ENCODE assay signal across 8 mouse cellular contexts in genomic region chr12:112617184-112617583, GRCm38 (mm10). TPM values are rescaled to one million over a fixed set of nuclear protein-coding genes. Genes with fewer than 3 reads are reported as not detected.
DNase-seq lines count a peak whose midpoint lies in the region; TF ChIP-seq lines count a peak whose summit lies in the region.

No protein-coding gene starts in this region.

- no peaks in the 10 kb centered on the region for H3K9me3 ChIP-seq in forebrain, embryonic 10.5 days

- TF ChIP-seq POLR2A in olfactory bulb, adult 2 months (IDR thresholded peaks at IDR 0.05; ENCODE audit: insufficient read depth, low read depth, low read length): no peak

- H3K4me1 ChIP-seq in olfactory bulb, adult 2 months (ENCODE audit: control insufficient read depth, insufficient read depth, low read length): peaks cover 62% of the 10 kb centered on the region
- peaks cover 39% of the 10 kb centered on the region for H3K4me1 ChIP-seq in forebrain, embryonic 10.5 days

- WGBS in olfactory bulb, adult 2 months: 24% methylated on average over 11 of the region's 11 CpGs
- 91% methylated on average over 11 of the region's 11 CpGs for WGBS in forebrain, embryonic 10.5 days

- H3K4me3 ChIP-seq in layer of hippocampus, adult 2 months: no peak overlapping the region
- no peak overlapping the region for H3K4me3 ChIP-seq in olfactory bulb, adult 2 months (ENCODE audit: insufficient read depth, low read depth, low read length)
- no peak overlapping the region for H3K4me3 ChIP-seq in forebrain, embryonic 10.5 days

- H3K36me3 ChIP-seq in forebrain, embryonic 10.5 days (replicated peaks): no peaks in the 10 kb centered on the region

- peaks cover 41% of the 10 kb centered on the region for H3K27me3 ChIP-seq in forebrain, embryonic 10.5 days (ENCODE audit: poor library complexity, severe bottlenecking)

- TF ChIP-seq CTCF in layer of hippocampus, adult 2 months (conservative IDR thresholded peaks at IDR 0.05): no peak
- TF ChIP-seq CTCF in olfactory bulb, adult 2 months (IDR thresholded peaks at IDR 0.05; ENCODE audit: insufficient read depth, low read depth, low read length): no peak

- DNase-seq in heart, adult 11 months: peak; percentile 96
- DNase-seq in heart, adult 9 months (ENCODE audit: low spot score in 2 of 2): no peak
- peak; percentile 60 for DNase-seq in Muller cell, postnatal 12 days (ENCODE audit: inconsistent ontology term)
- DNase-seq in layer of hippocampus, adult 2 months (ENCODE audit: low spot score in 2 of 2): peak; percentile 59 to 75
- no peak for DNase-seq in kidney, adult 18-20 months
- DNase-seq in forebrain, embryonic 10.5 days (ENCODE audit: extremely low spot score, low spot score): no peak
- no peak for DNase-seq in retina, postnatal 1 day

- H3K27ac ChIP-seq in layer of hippocampus, adult 2 months: peak overlapping the region; percentile 57; the same call in 1 of the 2 replicates
- 0 out of 2 replicates have a peak overlapping the region, but pooled peaks have one; percentile 69 for H3K27ac ChIP-seq in olfactory bulb, adult 2 months (ENCODE audit: insufficient read depth, low read depth, low read length)
- no peak overlapping the region for H3K27ac ChIP-seq in forebrain, embryonic 10.5 days

RNA-seq across cellular contexts. Expression of gene Adssl1, which starts 2.7 kb away (rescaled TPM):
- total RNA-seq in layer of hippocampus, adult 2 months (2021): 10 to 100 TPM; 10.1 to 10.6 TPM
- polyA plus RNA-seq in olfactory bulb, adult 2 months (2012; ENCODE audit: insufficient read depth, insufficient read length, low replicate concordance, missing spikeins): not detected in 2 replicates
- polyA plus RNA-seq in forebrain, embryonic 10.5 days (2016; fragmentation: Nextera tagmentation; extraction: Ambion mirVana): 4.9 and 6.6 TPM in 2 replicates

RNA-seq across cellular contexts. Expression of gene Siva1, which starts 27.3 kb away (rescaled TPM):
- total RNA-seq in layer of hippocampus, adult 2 months (2021): 10 to 100 TPM; 19.6 to 20.1 TPM
- not detected in 2 replicates for polyA plus RNA-seq in olfactory bulb, adult 2 months (2012; ENCODE audit: insufficient read depth, insufficient read length, low replicate concordance, missing spikeins)
- 361 and 369 TPM in 2 replicates for polyA plus RNA-seq in forebrain, embryonic 10.5 days (2016; fragmentation: Nextera tagmentation; extraction: Ambion mirVana)

RNA-seq across cellular contexts. Expression of gene Inf2, which starts 28.6 kb away (rescaled TPM):
- total RNA-seq in layer of hippocampus, adult 2 months (2021): 100 to 1,000 TPM; 131 to 138 TPM
- not detected in 2 replicates for polyA plus RNA-seq in olfactory bulb, adult 2 months (2012; ENCODE audit: insufficient read depth, insufficient read length, low replicate concordance, missing spikeins)
- 1.1 and 1.3 TPM in 2 replicates for polyA plus RNA-seq in forebrain, embryonic 10.5 days (2016; fragmentation: Nextera tagmentation; extraction: Ambion mirVana)

RNA-seq across cellular contexts. Expression of gene Akt1, which starts 57.5 kb away (rescaled TPM):
- total RNA-seq in layer of hippocampus, adult 2 months (2021): 100 to 1,000 TPM; 152 to 160 TPM
- polyA plus RNA-seq in olfactory bulb, adult 2 months (2012; ENCODE audit: insufficient read depth, insufficient read length, low replicate concordance, missing spikeins): not detected in 2 replicates
- polyA plus RNA-seq in forebrain, embryonic 10.5 days (2016; fragmentation: Nextera tagmentation; extraction: Ambion mirVana): 39.2 and 41.9 TPM in 2 replicates

Comparison
In these comparisons a context has a peak if more than half of its experiments do, and no peak if none do; other contexts are left out.
1. DNase-seq: peak in heart, adult 11 months (single experiment), Muller cell, postnatal 12 days (single experiment) and layer of hippocampus, adult 2 months (2 of 2); none in heart, adult 9 months (0 of 2), kidney, adult 18-20 months (single experiment), forebrain, embryonic 10.5 days (single experiment) and retina, postnatal 1 day (single experiment).
2. RNA of gene Siva1, which starts 27.3 kb away (polyA plus RNA-seq): 361 to 369 TPM in forebrain, embryonic 10.5 days; not detected in olfactory bulb, adult 2 months; every median in the first group is over 100 times any median in the second.